Mouse (Mus musculus): ENCODE data around the gene Vinac1. TPM values are rescaled to one million over a fixed set of nuclear protein-coding genes. Genes with fewer than 3 reads are reported as not detected.
A peak's percentile ranks its signal among the peaks of the same experiment; 100 is the strongest.
"Not testable (repeated sequence)": the region's sequence is repeated elsewhere in the genome, so short reads cannot be mapped to it uniquely, and the experiment has no call there.

Gene Vinac1
- polyA plus RNA-seq, 1 experiment from 2014 or later = 0.70 TPM

DNA sequence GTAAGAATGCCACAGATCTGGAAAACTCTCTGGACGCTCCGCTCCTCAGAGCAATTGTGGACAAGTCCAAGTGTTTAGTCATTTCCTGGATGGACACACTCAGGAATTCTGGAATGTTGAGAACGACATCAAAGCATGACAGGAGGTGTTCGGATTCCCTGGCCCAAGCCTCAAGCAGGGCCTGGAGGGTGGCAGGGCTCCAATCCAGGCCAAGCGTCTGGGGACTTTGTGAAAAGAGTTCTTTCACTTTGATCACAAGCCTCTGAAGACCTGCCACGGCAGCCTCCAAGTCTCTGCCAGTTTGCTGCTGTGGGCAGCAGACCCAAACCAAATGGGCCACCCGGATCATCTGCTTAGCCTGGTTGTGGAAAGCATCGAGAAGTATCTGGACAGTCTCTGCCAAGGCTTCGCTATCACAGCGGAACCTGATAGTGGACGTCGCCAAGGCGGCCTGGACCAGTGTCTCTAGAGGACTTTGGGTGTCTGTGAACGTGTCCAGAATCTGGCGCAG lies 9.5 kb downstream of the Vinac1 start:
- 27% methylated on average over 15 of the region's 15 CpGs for WGBS
- Histone ChIP-seq H3K36me3 (no peaks in the 10 kb centered on the region), H3K4me2 (replicated peaks) (peak overlapping the region; percentile 90), H3K9me3 (no peaks in the 10 kb centered on the region), H3K27me3 (peaks cover 38% of the 10 kb centered on the region), H3K4me1 (replicated peaks) (peaks cover 14% of the 10 kb centered on the region), H3K4me3 (replicated peaks) (peak overlapping the region; percentile 49), H3K27ac (0 out of 2 replicates have a peak overlapping the region, but pooled peaks have one; percentile 31), H3K9ac (replicated peaks) (peak overlapping the region; percentile 73)
- no peak; the same call in 1 of the 2 replicates for ATAC-seq

DNA sequence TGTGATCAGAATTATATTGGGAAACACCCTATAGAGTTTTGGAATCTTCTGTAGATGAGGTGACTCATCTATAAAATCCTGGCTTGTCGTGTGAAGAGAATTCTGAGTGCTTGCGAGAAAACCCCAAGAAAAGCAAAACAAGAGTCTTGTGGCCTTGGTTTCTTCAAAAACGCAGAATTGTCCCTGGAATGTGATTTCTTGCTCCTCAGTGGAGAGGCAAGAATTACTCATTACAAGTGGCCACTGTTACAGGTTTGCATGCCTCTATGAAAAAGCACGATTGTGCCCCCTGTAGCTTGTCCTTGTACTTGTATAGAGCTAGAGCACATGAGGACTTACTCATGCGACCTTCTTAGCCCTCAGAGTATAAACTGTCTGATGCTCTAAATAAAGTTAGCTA lies 12.6 kb downstream of the Vinac1 start:
- 83% methylated on average over 5 of the region's 5 CpGs for WGBS
- Histone ChIP-seq H3K4me3 (replicated peaks) (no peak overlapping the region), H3K36me3 (no peaks in the 10 kb centered on the region), H3K9ac (replicated peaks) (no peak overlapping the region), H3K4me1 (replicated peaks) (peaks cover 14% of the 10 kb centered on the region), H3K4me2 (replicated peaks) (no peak overlapping the region), H3K9me3 (no peaks in the 10 kb centered on the region), H3K27ac (no peak overlapping the region), H3K27me3 (peaks cover 34% of the 10 kb centered on the region)
- ATAC-seq = no peak

DNA sequence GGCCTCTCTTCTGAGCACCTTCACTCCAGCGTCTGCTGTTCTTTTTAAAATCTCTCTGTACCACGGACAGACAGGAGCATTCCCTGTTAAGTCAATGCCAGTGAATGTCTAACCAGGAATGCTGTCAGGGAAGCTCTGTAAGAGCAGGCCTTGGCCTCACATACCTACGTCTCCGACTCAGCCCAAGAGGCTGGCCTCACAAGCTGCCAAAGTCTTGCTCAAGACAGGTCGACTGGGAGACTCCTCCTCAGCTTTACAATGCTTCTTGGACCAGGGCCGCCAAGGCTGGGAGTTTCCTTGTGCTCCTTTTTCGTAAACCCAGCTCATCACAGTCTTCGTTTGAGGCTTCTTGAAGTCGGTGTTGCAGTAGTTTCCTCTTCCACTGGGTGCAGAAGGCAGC lies 23.2 kb downstream of the Vinac1 start:
- Histone ChIP-seq H3K27me3 (no peaks in the 10 kb centered on the region), H3K9me3 (no peaks in the 10 kb centered on the region), H3K4me1 (replicated peaks) (no peaks in the 10 kb centered on the region), H3K36me3 (no peaks in the 10 kb centered on the region), H3K9ac (replicated peaks) (no peak overlapping the region), H3K4me2 (replicated peaks) (no peak overlapping the region), H3K27ac (no peak overlapping the region), H3K4me3 (replicated peaks) (no peak overlapping the region)
- 82% methylated on average over 9 of the region's 9 CpGs for WGBS
- ATAC-seq = no peak

DNA sequence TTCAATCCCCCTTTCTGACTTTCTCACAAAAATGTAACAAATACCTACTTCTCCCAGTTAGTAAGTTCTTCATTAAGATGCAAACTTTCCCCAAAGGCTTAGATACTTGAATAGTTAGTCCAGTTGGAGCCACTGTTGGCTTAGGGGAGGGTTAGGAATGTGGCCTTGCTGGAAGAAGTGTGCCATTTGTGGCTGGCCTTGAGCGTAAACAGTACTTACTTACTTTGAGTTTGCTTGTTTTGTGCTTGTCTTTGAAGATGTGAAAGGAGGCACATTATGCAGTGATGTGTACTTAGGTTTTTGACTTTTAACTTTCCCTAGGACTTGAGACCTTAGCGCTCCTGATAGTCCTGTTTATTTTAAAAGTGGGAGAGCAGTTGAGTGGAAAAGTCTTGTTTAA lies 27.9 kb downstream of the Vinac1 start:
- H3K9me3 ChIP-seq = no peaks in the 10 kb centered on the region
- 84% methylated on average over 2 of the region's 2 CpGs for WGBS

DNA sequence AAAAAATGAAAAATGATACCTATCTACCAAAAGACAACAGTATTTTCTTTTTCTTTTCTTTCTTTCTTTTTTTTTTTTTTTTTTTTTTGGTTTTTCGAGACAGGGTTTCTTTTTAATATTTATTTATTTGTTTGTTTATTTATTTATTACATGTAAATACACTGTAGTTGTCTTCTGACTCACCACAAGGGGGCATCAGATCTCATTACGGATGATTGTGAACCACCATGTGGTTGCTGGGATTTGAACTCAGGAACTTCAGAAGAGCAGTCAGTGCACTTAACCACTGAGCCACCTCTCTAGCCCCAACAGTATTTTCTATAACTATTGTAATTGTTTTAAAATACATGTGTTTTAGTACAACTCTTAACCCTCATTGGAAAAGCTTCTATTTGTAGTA lies 39.1 kb downstream of the Vinac1 start:
- not testable (repeated sequence) for H3K27me3 ChIP-seq; H3K4me2 ChIP-seq (replicated peaks); H3K4me1 ChIP-seq (replicated peaks); H3K9ac ChIP-seq (replicated peaks); H3K27ac ChIP-seq; ATAC-seq; H3K36me3 ChIP-seq; H3K4me3 ChIP-seq (replicated peaks); H3K9me3 ChIP-seq
- WGBS = 84% methylated on average over 2 of the region's 2 CpGs

More for the DNA sequence above, 27.9 kb downstream of the Vinac1 start:
- H3K9ac ChIP-seq (replicated peaks) = no peak overlapping the region
- ATAC-seq = no peak
- no peaks in the 10 kb centered on the region for H3K4me1 ChIP-seq (replicated peaks)
- no peak overlapping the region for H3K27ac ChIP-seq
- no peak overlapping the region for H3K4me3 ChIP-seq (replicated peaks)
- no peaks in the 10 kb centered on the region for H3K27me3 ChIP-seq
- H3K36me3 ChIP-seq = peaks cover 19% of the 10 kb centered on the region
- H3K4me2 ChIP-seq (replicated peaks) = no peak overlapping the region

DNA sequence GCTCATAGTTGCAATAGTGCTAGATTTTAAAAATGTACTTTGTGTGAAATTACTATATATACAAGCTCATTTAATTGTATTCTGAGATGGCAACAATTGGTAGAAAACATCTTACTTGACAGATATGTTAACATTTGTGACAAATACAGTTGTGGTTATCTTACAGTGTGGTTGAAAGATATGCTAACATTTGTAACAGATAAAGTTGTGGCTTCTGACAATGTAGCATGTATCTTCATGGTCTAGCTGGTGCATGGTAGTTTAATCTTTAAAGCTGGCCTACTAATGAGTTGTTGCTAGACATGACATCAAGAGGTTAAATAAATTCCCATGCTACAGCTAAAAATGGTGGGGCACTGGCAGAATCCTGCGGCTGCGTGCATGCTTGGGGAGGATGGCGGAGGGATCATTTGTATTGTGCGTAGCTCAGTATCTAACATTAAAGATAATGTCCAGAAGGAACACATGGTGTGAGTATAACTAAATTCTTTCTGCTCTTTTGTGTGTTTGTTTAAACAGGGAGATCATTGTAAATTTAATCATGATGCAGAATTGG lies 41.7 kb downstream of the Vinac1 start:
- no peak for ATAC-seq
- no peaks in the 10 kb centered on the region for H3K4me1 ChIP-seq (replicated peaks)
- H3K9ac ChIP-seq (replicated peaks) = no peak overlapping the region
- 75% methylated on average over 4 of the region's 4 CpGs for WGBS
- no peak overlapping the region for H3K4me3 ChIP-seq (replicated peaks)
- H3K27me3 ChIP-seq = no peaks in the 10 kb centered on the region
- H3K4me2 ChIP-seq (replicated peaks) = no peak overlapping the region
- no peaks in the 10 kb centered on the region for H3K36me3 ChIP-seq
- no peaks in the 10 kb centered on the region for H3K9me3 ChIP-seq
- no peak overlapping the region for H3K27ac ChIP-seq

DNA sequence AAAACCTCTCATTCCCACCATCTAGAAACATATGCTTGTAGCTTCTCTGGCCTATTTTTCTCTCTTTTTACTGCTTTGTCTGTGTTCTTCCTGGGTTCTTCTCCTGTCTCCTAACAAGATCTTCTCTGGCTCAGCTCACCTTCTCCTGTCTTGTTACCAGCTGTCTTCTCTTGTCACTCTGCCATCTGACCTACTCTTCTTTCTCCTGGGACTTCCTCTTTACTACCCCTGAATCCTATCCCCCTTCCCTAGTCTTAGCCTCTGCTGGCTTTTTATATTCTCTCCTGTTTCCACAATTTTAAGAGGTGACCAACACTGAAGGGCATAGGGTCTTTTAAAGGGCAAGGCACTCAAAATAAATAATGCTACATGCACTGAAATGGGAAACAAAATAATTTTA lies 43.1 kb downstream of the Vinac1 start:
- Histone ChIP-seq H3K4me2 (replicated peaks) (no peak overlapping the region), H3K9me3 (no peaks in the 10 kb centered on the region), H3K27me3 (no peaks in the 10 kb centered on the region), H3K9ac (replicated peaks) (no peak overlapping the region), H3K4me3 (replicated peaks) (no peak overlapping the region), H3K36me3 (no peaks in the 10 kb centered on the region), H3K27ac (no peak overlapping the region), H3K4me1 (replicated peaks) (no peaks in the 10 kb centered on the region)
- ATAC-seq = no peak

DNA sequence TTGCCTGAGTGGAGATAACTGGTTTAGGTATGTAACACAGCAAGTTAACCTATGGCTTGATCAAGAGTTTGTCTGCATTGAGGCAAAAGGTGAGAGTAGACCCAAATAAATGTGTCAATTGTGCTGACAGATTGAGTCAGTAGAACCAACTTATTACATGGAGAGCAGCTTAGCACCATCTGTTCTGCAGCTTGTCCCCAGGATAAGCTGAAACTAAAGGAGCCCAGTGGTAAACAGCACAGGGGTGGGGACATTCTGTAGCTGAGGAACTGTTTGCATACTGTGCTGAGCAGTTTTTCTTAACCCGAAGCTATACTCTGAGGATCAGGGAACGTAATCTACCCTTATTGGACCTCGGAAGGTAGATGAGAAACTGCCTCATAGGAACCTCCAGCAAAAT lies 63.2 kb downstream of the Vinac1 start:
- Histone ChIP-seq H3K9ac (replicated peaks) (no peak overlapping the region), H3K4me2 (replicated peaks) (no peak overlapping the region), H3K4me1 (replicated peaks) (peaks cover 4% of the 10 kb centered on the region; the same call in 1 of the 2 replicates), H3K9me3 (no peaks in the 10 kb centered on the region), H3K4me3 (replicated peaks) (no peak overlapping the region), H3K27ac (no peak overlapping the region), H3K36me3 (no peaks in the 10 kb centered on the region), H3K27me3 (no peaks in the 10 kb centered on the region)
- 92% methylated on average over 3 of the region's 3 CpGs for WGBS
- no peak for ATAC-seq

DNA sequence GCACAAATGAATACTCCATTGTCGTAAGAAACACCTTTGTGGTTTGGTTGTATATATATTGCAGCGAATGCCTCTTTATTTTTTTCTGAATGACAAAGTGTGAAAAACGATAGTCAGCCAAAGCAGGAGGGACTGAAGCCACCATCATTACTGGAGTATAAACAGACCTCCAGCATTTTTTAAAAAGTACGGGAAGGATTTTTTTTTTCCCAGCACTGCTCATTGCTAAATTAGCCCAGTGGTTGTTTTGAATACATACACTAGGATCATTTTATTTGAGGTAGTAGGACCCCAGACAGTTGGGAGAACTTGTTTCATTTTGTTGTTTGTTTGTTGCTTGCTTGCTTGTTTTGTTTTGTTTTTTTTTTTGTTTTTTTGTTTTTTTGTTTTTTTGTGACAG lies 72.4 kb downstream of the Vinac1 start:
- no peak overlapping the region for H3K4me2 ChIP-seq (replicated peaks)
- 86% methylated on average over 4 of the region's 4 CpGs for WGBS

More for the DNA sequence above, 72.4 kb downstream of the Vinac1 start:
- H3K9ac ChIP-seq (replicated peaks) = no peak overlapping the region
- no peak overlapping the region for H3K27ac ChIP-seq
- H3K4me1 ChIP-seq (replicated peaks) = no peaks in the 10 kb centered on the region
- no peaks in the 10 kb centered on the region for H3K36me3 ChIP-seq
- H3K4me3 ChIP-seq (replicated peaks) = no peak overlapping the region
- ATAC-seq = no peak
- H3K9me3 ChIP-seq = no peaks in the 10 kb centered on the region
- H3K27me3 ChIP-seq = no peaks in the 10 kb centered on the region

Other genes starting within 250 kb of the Vinac1 start
- gene Tmem87b, start 230.1 kb downstream of the Vinac1 start, polyA plus RNA-seq (2015; fragmentation: Nextera tagmentation; extraction: Ambion mirVana) = 37.6 and 38.3 TPM in 2 replicates
- gene Fbln7, start 185.2 kb downstream of the Vinac1 start, polyA plus RNA-seq (2015; fragmentation: Nextera tagmentation; extraction: Ambion mirVana) = 1.0 and 1.3 TPM in 2 replicates
- gene Zc3h8, start 104.1 kb downstream of the Vinac1 start, polyA plus RNA-seq (2015; fragmentation: Nextera tagmentation; extraction: Ambion mirVana) = 11.4 and 12.3 TPM in 2 replicates
- 4.1 and 5.2 TPM in 2 replicates for gene Zc3h6, start 80.8 kb downstream of the Vinac1 start, polyA plus RNA-seq (2015; fragmentation: Nextera tagmentation; extraction: Ambion mirVana)
- 23.3 and 26.6 TPM in 2 replicates for gene Gm10762, start 80.4 kb downstream of the Vinac1 start, polyA plus RNA-seq (2015; fragmentation: Nextera tagmentation; extraction: Ambion mirVana)
- gene Ttl, start 17.8 kb upstream of the Vinac1 start, polyA plus RNA-seq (2015; fragmentation: Nextera tagmentation; extraction: Ambion mirVana) = 21.3 and 23.6 TPM in 2 replicates
- 18.3 and 20.2 TPM in 2 replicates for gene Polr1b, start 52.8 kb upstream of the Vinac1 start, polyA plus RNA-seq (2015; fragmentation: Nextera tagmentation; extraction: Ambion mirVana)
- 29.2 and 30.4 TPM in 2 replicates for gene Chchd5, start 81.5 kb upstream of the Vinac1 start, polyA plus RNA-seq (2015; fragmentation: Nextera tagmentation; extraction: Ambion mirVana)
- gene Slc20a1, start 150.6 kb upstream of the Vinac1 start, polyA plus RNA-seq (2015; fragmentation: Nextera tagmentation; extraction: Ambion mirVana) = 52.4 and 53.1 TPM in 2 replicates
- 18.3 and 19.3 TPM in 2 replicates for gene Ckap2l, start 249.0 kb upstream of the Vinac1 start, polyA plus RNA-seq (2015; fragmentation: Nextera tagmentation; extraction: Ambion mirVana)

Measured in midbrain, embryonic 13.5 days (tissue).